Mouse (Mus musculus) CH12.LX (cell line): ENCODE data around the gene Slc30a2. TPM values are rescaled to one million over a fixed set of nuclear protein-coding genes. Genes with fewer than 3 reads are reported as not detected.
A peak's percentile ranks its signal among the peaks of the same experiment; 100 is the strongest.

Source experiments
- DNase-seq: peaks from one replicate; pipeline ENCODE4 v3.0.0-alpha.2; 2013; ENCODE audit errors: extremely low read depth
- H3K27ac ChIP-seq: 2 replicates; pipeline ENCODE4 v1.5.1; 2012; ENCODE audit warnings: low read depth, mild to moderate bottlenecking, control low read depth, moderate library complexity; ENCODE audit not compliant: insufficient read depth
- H3K27me3 ChIP-seq: replicated peaks from 2 replicates; pipeline ENCODE3; 2012; ENCODE audit warnings: inconsistent platforms
- H3K36me3 ChIP-seq, 2 experiments: replicated peaks in 1 of 2; 2 replicates each; pipeline versions ENCODE3 to v1.6.1; 2012; ENCODE audit warnings: inconsistent platforms in 1 of 2, low read length in 1 of 2, mild to moderate bottlenecking in 1 of 2, mixed read lengths in 1 of 2, moderate library complexity in 1 of 2; ENCODE audit not compliant: control insufficient read depth in 1 of 2, insufficient read depth in 1 of 2
- H3K4me1 ChIP-seq, 2 experiments: 2 replicates each; pipeline ENCODE4 v1.6.1; 2012; ENCODE audit warnings: inconsistent platforms in 1 of 2, moderate library complexity in 1 of 2; ENCODE audit not compliant: insufficient read depth in 2 of 2, control insufficient read depth in 1 of 2
- H3K4me2 ChIP-seq: 2 replicates; pipeline ENCODE4 v1.6.1; 2012; ENCODE audit warnings: low read depth, mild to moderate bottlenecking, control low read depth; ENCODE audit not compliant: poor library complexity, insufficient read depth, severe bottlenecking
- H3K4me3 ChIP-seq, 3 experiments: fragments of 150-350 bp in 1 of 3; sonication (generic) in 1 of 3; replicated peaks in 1 of 3; 2 replicates each; pipeline versions ENCODE3 to v1.5.1; 2011 to 2012; ENCODE audit warnings: low read depth in 2 of 3, low read length in 2 of 3, mild to moderate bottlenecking in 2 of 3, moderate library complexity in 2 of 3, control low read depth in 1 of 3, improper control_type of control experiment in 1 of 3, inconsistent platforms in 1 of 3, mixed read lengths in 1 of 3; ENCODE audit not compliant: poor library complexity in 1 of 3
- H3K79me2 ChIP-seq: replicated peaks from 2 replicates; pipeline ENCODE4 v1.6.1; 2012; ENCODE audit warnings: mild to moderate bottlenecking, moderate library complexity; ENCODE audit not compliant: control insufficient read depth, poor library complexity, insufficient read depth, severe bottlenecking; ENCODE audit errors: extremely low read depth
- H3K9ac ChIP-seq: 2 replicates; pipeline ENCODE4 v1.6.1; 2012; ENCODE audit warnings: low read depth, mild to moderate bottlenecking, control low read depth, moderate library complexity; ENCODE audit not compliant: insufficient read depth
- H3K9me3 ChIP-seq: replicated peaks from 2 replicates; pipeline ENCODE3; 2012; ENCODE audit warnings: low read length, inconsistent platforms, mixed read lengths
- BHLHE40 ChIP-seq: IDR thresholded peaks from 2 replicates; pipeline ENCODE4 v1.6.1; 2011; ENCODE audit warnings: mild to moderate bottlenecking, low read depth, low read length, improper control_type of control experiment
- CHD1 ChIP-seq: IDR thresholded peaks from 2 replicates; pipeline ENCODE4 v1.6.1; 2012; ENCODE audit warnings: low read depth, low read length, improper control_type of control experiment, inconsistent platforms
- CHD2 ChIP-seq: IDR thresholded peaks from 2 replicates; pipeline ENCODE4 v1.6.1; 2011; ENCODE audit warnings: low read length, improper control_type of control experiment
- CTCF ChIP-seq, 2 experiments: IDR thresholded peaks in 1 of 2; conservative IDR thresholded peaks in 1 of 2; 2 replicates each; pipeline ENCODE4 v1.5.1; 2011 to 2012; ENCODE audit warnings: low read depth in 2 of 2, low read length in 2 of 2, improper control_type of control experiment in 1 of 2, inconsistent platforms in 1 of 2, mild to moderate bottlenecking in 1 of 2, moderate library complexity in 1 of 2
- E2F4 ChIP-seq: IDR thresholded peaks from 2 replicates; pipeline ENCODE4 v1.6.1; 2011; ENCODE audit warnings: low read depth, low read length, improper control_type of control experiment; ENCODE audit not compliant: insufficient replicate concordance
- ELF1 ChIP-seq: IDR thresholded peaks from 2 replicates; pipeline ENCODE4 v1.6.1; 2014; ENCODE audit warnings: low read depth, mild to moderate bottlenecking, inconsistent platforms, low read length, improper control_type of control experiment
- EP300 ChIP-seq: IDR thresholded peaks from 2 replicates; pipeline ENCODE4 v1.6.1; 2011; ENCODE audit warnings: low read length, improper control_type of control experiment
- ETS1 ChIP-seq: conservative IDR thresholded peaks from 2 replicates; pipeline ENCODE4 v1.6.1; 2012; ENCODE audit warnings: low read depth, mild to moderate bottlenecking, inconsistent platforms, low read length, improper control_type of control experiment, moderate library complexity
- GABPA ChIP-seq: IDR thresholded peaks from 2 replicates; pipeline ENCODE4 v1.6.1; 2012; ENCODE audit warnings: low read depth, low read length, improper control_type of control experiment, inconsistent platforms; ENCODE audit not compliant: insufficient replicate concordance
- HCFC1 ChIP-seq: IDR thresholded peaks from 2 replicates; pipeline ENCODE4 v1.6.1; 2012; ENCODE audit warnings: low read depth, mild to moderate bottlenecking, inconsistent platforms, low read length, improper control_type of control experiment
- IRF4 ChIP-seq: IDR thresholded peaks from 2 replicates; pipeline ENCODE4 v1.6.1; 2014; ENCODE audit warnings: low read depth, mild to moderate bottlenecking, inconsistent platforms, low read length, improper control_type of control experiment
- JUN ChIP-seq: IDR thresholded peaks from 2 replicates; pipeline ENCODE4 v1.6.1; 2011; ENCODE audit warnings: low read depth, mild to moderate bottlenecking, low read length, improper control_type of control experiment, moderate library complexity; ENCODE audit not compliant: insufficient read depth
- JUND ChIP-seq: conservative IDR thresholded peaks from 2 replicates; pipeline ENCODE4 v1.6.1; 2011; ENCODE audit warnings: low read depth, low read length, improper control_type of control experiment
- KAT2A ChIP-seq: IDR thresholded peaks from 2 replicates; pipeline ENCODE4 v1.6.1; 2012; ENCODE audit warnings: low read length, improper control_type of control experiment, inconsistent platforms; ENCODE audit not compliant: insufficient replicate concordance
- MAFK ChIP-seq: IDR thresholded peaks from 2 replicates; pipeline ENCODE4 v1.6.1; 2011; ENCODE audit warnings: low read length, improper control_type of control experiment; ENCODE audit not compliant: insufficient replicate concordance
- MAX ChIP-seq: IDR thresholded peaks from 2 replicates; pipeline ENCODE4 v1.6.1; 2011; ENCODE audit warnings: low read length, improper control_type of control experiment
- MAZ ChIP-seq: IDR thresholded peaks from 2 replicates; pipeline ENCODE4 v1.6.1; 2012; ENCODE audit warnings: low read depth, mild to moderate bottlenecking, inconsistent platforms, low read length, improper control_type of control experiment, moderate library complexity
- MEF2A ChIP-seq: IDR thresholded peaks from 2 replicates; pipeline ENCODE4 v1.6.1; 2014; ENCODE audit warnings: low read depth, mild to moderate bottlenecking, inconsistent platforms, low read length, improper control_type of control experiment, borderline replicate concordance
- MXI1 ChIP-seq: IDR thresholded peaks from 2 replicates; pipeline ENCODE4 v1.6.1; 2011; ENCODE audit warnings: mild to moderate bottlenecking, low read depth, low read length, improper control_type of control experiment
- MYC ChIP-seq: IDR thresholded peaks from 2 replicates; pipeline ENCODE4 v1.6.1; 2011; ENCODE audit warnings: low read depth, mild to moderate bottlenecking, improper control_type of control experiment, low read length
- NELFE ChIP-seq: IDR thresholded peaks from 2 replicates; pipeline ENCODE4 v1.6.1; 2011; ENCODE audit warnings: low read depth, low read length, improper control_type of control experiment
- NRF1 ChIP-seq: IDR thresholded peaks from 2 replicates; pipeline ENCODE4 v1.6.1; 2014; ENCODE audit warnings: low read depth, mild to moderate bottlenecking, inconsistent platforms, low read length, improper control_type of control experiment, moderate library complexity
- PAX5 ChIP-seq: IDR thresholded peaks from 2 replicates; pipeline ENCODE4 v1.6.1; 2012; ENCODE audit warnings: low read length, inconsistent platforms, mixed read lengths
- POLR2A ChIP-seq: IDR thresholded peaks from 2 replicates; pipeline ENCODE4 v1.6.1; 2011; ENCODE audit warnings: low read depth, mild to moderate bottlenecking, improper control_type of control experiment, low read length
- POLR2AphosphoS2 ChIP-seq: IDR thresholded peaks from 2 replicates; pipeline ENCODE4 v1.6.1; 2011; ENCODE audit warnings: low read depth, low read length, improper control_type of control experiment
- RAD21 ChIP-seq: IDR thresholded peaks from 2 replicates; pipeline ENCODE4 v1.6.1; 2011; ENCODE audit warnings: low read depth, mild to moderate bottlenecking, low read length, improper control_type of control experiment, moderate library complexity
- RCOR1 ChIP-seq: conservative IDR thresholded peaks from 2 replicates; pipeline ENCODE4 v1.6.1; 2012; ENCODE audit warnings: low read depth, mild to moderate bottlenecking, inconsistent platforms, low read length, improper control_type of control experiment
- SIN3A ChIP-seq: IDR thresholded peaks from 2 replicates; pipeline ENCODE4 v1.6.1; 2012; ENCODE audit warnings: low read length, improper control_type of control experiment, inconsistent platforms
- SMC3 ChIP-seq: IDR thresholded peaks from 2 replicates; pipeline ENCODE4 v1.6.1; 2011; ENCODE audit warnings: low read depth, low read length, improper control_type of control experiment
- TBP ChIP-seq: conservative IDR thresholded peaks from 2 replicates; pipeline ENCODE4 v1.6.1; 2011; ENCODE audit warnings: low read depth, low read length, improper control_type of control experiment
- TCF12 ChIP-seq: IDR thresholded peaks from 2 replicates; pipeline ENCODE4 v1.6.1; 2014; ENCODE audit warnings: low read depth, mild to moderate bottlenecking, inconsistent platforms, low read length, improper control_type of control experiment
- UBTF ChIP-seq: IDR thresholded peaks from 2 replicates; pipeline ENCODE4 v1.6.1; 2012; ENCODE audit warnings: low read depth, mild to moderate bottlenecking, inconsistent platforms, low read length, improper control_type of control experiment, moderate library complexity
- USF1 ChIP-seq: IDR thresholded peaks from 2 replicates; pipeline ENCODE4 v1.6.1; 2014; ENCODE audit warnings: low read depth, mild to moderate bottlenecking, inconsistent platforms, low read length, improper control_type of control experiment
- USF2 ChIP-seq: conservative IDR thresholded peaks from 2 replicates; pipeline ENCODE4 v1.6.1; 2011; ENCODE audit warnings: low read depth, low read length, improper control_type of control experiment
- ZC3H11A ChIP-seq: IDR thresholded peaks from 2 replicates; pipeline ENCODE4 v1.6.1; 2012; ENCODE audit warnings: low read depth, mild to moderate bottlenecking, inconsistent platforms, low read length, improper control_type of control experiment
- ZKSCAN1 ChIP-seq: IDR thresholded peaks from 2 replicates; pipeline ENCODE4 v1.6.1; 2012; ENCODE audit warnings: low read depth, inconsistent platforms, low read length, improper control_type of control experiment, borderline replicate concordance
- ZMIZ1 ChIP-seq: IDR thresholded peaks from 2 replicates; pipeline ENCODE4 v1.6.1; 2012; ENCODE audit warnings: low read depth, mild to moderate bottlenecking, inconsistent platforms, low read length, improper control_type of control experiment
- ZNF384 ChIP-seq: IDR thresholded peaks from 2 replicates; pipeline ENCODE4 v1.6.1; 2012; ENCODE audit warnings: low read depth, low read length, improper control_type of control experiment, inconsistent platforms
- dilution Hi-C: fragments of 300-500 bp; cut with MboI; formaldehyde crosslinking; loops from 2 replicates; pipeline ENCODE4 v1.14.3; 2020; ENCODE audit warnings: low sequenced_read_pairs; ENCODE audit not compliant: extremely low pct_unique_long_range_greater_than_20kb, extremely low pct_ligation_motif_present
- in situ Hi-C: fragments of 300-500 bp; cut with MboI; formaldehyde crosslinking; loops from 3 replicates; pipeline ENCODE4 v1.14.3; 2019; ENCODE audit warnings: low sequenced_read_pairs, low pct_ligation_motif_present, low pct_unique_long_range_greater_than_20kb, mixed read lengths
- polyA plus RNA-seq: library from polyadenylated mRNA; unstranded; fragments of >175 nt; gene quantifications from 2 replicates; pipeline ENCODE4 v1.2.1, GENCODE M21; 2012; ENCODE audit warnings: low read depth; ENCODE audit not compliant: insufficient read length
- total RNA-seq, 2 experiments: library from RNA; depleted of rRNA; stranded (reverse); fragments of 300-350 nt in 1 of 2; fragments of >200 nt in 1 of 2; gene quantifications; 2 replicates each; pipeline ENCODE4 v1.2.3; 2012 to 2014

The Slc30a2 gene
- total and polyA plus RNA-seq, 3 experiments: 5.1 to 22.4 (median 8.9) TPM

DNA sequence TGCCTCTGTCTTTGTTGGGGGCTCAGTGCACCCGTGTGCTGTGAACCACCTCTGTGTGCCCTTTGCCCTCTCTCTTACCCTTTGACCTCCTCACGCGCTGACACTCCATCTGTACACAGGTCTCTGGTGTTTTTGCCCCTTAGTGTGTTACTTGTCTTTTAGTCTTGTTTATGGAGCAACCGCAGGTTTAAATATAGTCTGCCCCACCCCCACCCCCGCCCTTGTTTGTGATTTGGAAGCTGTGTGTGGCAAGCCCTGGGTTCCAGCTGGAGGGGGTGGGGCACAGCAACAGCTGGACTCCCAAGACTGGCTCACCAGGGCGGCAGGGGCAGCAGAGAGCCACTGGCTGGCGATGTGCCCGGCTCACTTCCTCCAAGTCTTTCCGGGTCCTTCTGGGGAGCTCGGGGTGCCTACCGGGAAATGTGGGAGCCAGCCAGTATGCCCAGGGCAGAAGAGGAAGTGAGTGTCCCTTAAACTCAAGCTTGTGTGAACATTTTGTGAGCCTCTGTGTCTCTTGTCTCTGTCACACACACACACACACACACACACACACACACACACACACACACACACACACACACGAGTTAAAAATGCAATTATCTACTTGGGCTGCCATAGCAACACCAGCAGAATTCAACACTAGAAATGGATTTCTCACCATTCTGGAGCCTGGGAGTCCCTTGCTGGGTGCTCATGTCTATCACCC lies 35.5 kb upstream of the Slc30a2 start:
- TF ChIP-seq CTCF (conservative IDR thresholded peaks at IDR 0.05 in 1 of 2, IDR thresholded peaks at IDR 0.05 in 1 of 2; ENCODE audit: low read depth in 2 of 2, low read length in 2 of 2) (peak in 1 of 2 experiments; percentile 59; a peak in 2 of 4 replicates), SIN3A (peak; percentile 76), ETS1 (peak; percentile 34; the same call in 1 of the 2 replicates), TCF12 (0 out of 2 replicates have a peak, but pooled peaks have one; percentile 31), TBP (no peak), RAD21 (peak; percentile 43), KAT2A (no peak), ZC3H11A (no peak), MYC (no peak), GABPA (no peak), E2F4 (no peak), RCOR1 (no peak), MXI1 (no peak), CHD1 (no peak), MEF2A (peak; percentile 45; the same call in 1 of the 2 replicates), MAX (no peak), CHD2 (peak; percentile 70), JUN (no peak), PAX5 (no peak), ELF1 (peak; percentile 67), USF1 (no peak), POLR2AphosphoS2 (no peak), BHLHE40 (peak; percentile 61), IRF4 (peak; percentile 59; the same call in 1 of the 2 replicates), MAZ (no peak), NELFE (no peak), JUND (no peak), POLR2A (no peak; the same call in 1 of the 2 replicates), NRF1 (no peak), ZKSCAN1 (no peak), SMC3 (peak; percentile 32), MAFK (no peak), UBTF (no peak), HCFC1 (peak; percentile 53), EP300 (no peak), ZNF384 (no peak), ZMIZ1 (no peak), USF2 (no peak)
- Histone ChIP-seq H3K4me3 (peak overlapping the region in 1 of 3 experiments; percentile 16), H3K9me3 (no peaks in the 10 kb centered on the region), H3K27ac (no peak overlapping the region), H3K4me2 (peak overlapping the region; percentile 47), H3K27me3 (no peaks in the 10 kb centered on the region), H3K4me1 (peaks cover 4 to 20% of the 10 kb centered on the region in 2 experiments), H3K9ac (no peak overlapping the region), H3K36me3 (no peaks in the 10 kb centered on the region), H3K79me2 (no peaks in the 10 kb centered on the region)
- dilution Hi-C loops (no loop called here), in situ Hi-C loops (loop anchor here (5.0 kb wide), 1 partner anchor 45 kb away; no protein-coding TSS in a partner anchor)
- no peak for DNase-seq
